Mouse (Mus musculus) midbrain, embryonic 11.5 days (tissue): Measurements from ENCODE around the gene Tmem45a2. TPM values are rescaled to one million over a fixed set of nuclear protein-coding genes. Genes with fewer than 3 reads are reported as not detected.
"Not testable (repeated sequence)": the region's sequence is repeated elsewhere in the genome, so short reads cannot be mapped to it uniquely, and the experiment has no call there.

ENCODE experiments used
- ATAC-seq: fragments of 200-750 bp; cut with Nextera tagmentation; 2 replicates; pipeline ENCODE4 v1.8.0; 2017; ENCODE audit warnings: moderate TSS enrichment, moderate library complexity; ENCODE audit not compliant: low FRiP score
- DNase-seq: peaks from one replicate; pipeline ENCODE4 v3.0.0; 2015; ENCODE audit warnings: low spot score; ENCODE audit errors: missing footprints
- H3K27ac ChIP-seq: fragments of 300-500 bp; sonication (generic); 2 replicates; pipeline ENCODE4 v1.5.1; 2014; ENCODE audit warnings: low read depth, low read length
- H3K27me3 ChIP-seq: fragments of 300-500 bp; sonication (generic); 2 replicates; pipeline ENCODE4 v1.6.1; 2014; ENCODE audit warnings: mild to moderate bottlenecking, low read length, moderate library complexity, mixed read lengths; ENCODE audit not compliant: control insufficient read depth, insufficient read depth
- H3K36me3 ChIP-seq: fragments of 300-500 bp; sonication (generic); 2 replicates; pipeline ENCODE4 v1.6.1; 2014; ENCODE audit warnings: mild to moderate bottlenecking, low read length, moderate library complexity, mixed read lengths; ENCODE audit not compliant: control insufficient read depth, insufficient read depth
- H3K4me1 ChIP-seq: fragments of 300-500 bp; sonication (generic); 2 replicates; pipeline ENCODE4 v1.6.1; 2014; ENCODE audit warnings: low read length; ENCODE audit not compliant: control insufficient read depth, insufficient read depth
- H3K4me2 ChIP-seq: fragments of 300-500 bp; sonication (generic); 2 replicates; pipeline ENCODE4 v1.6.1; 2014; ENCODE audit warnings: mild to moderate bottlenecking, moderate library complexity
- H3K4me3 ChIP-seq: fragments of 300-500 bp; sonication (generic); 2 replicates; pipeline ENCODE4 v1.5.1; 2014; ENCODE audit warnings: low read depth, low read length
- H3K9ac ChIP-seq: fragments of 300-500 bp; sonication (generic); 2 replicates; pipeline ENCODE4 v1.6.1; 2014; ENCODE audit warnings: low read length
- H3K9me3 ChIP-seq: fragments of 300-500 bp; sonication (generic); 2 replicates; pipeline ENCODE4 v1.6.1; 2016; ENCODE audit warnings: low read length; ENCODE audit not compliant: control insufficient read depth
- WGBS: fragments of 180-500 bp; shearing (Covaris S2); extraction: QIAGEN DNeasy Blood & Tissue Kit; methylation state at CpG from one replicate; pipeline ENCODE4 v1.1.7; 2014; 5-methylcytosine and 5-hydroxymethylcytosine counted together
- polyA plus RNA-seq: library from polyadenylated mRNA; unstranded; fragments of >200 nt; fragmentation: Nextera tagmentation; extraction: Ambion mirVana; gene quantifications from 2 replicates; pipeline ENCODE4 v1.2.1, GENCODE M21; 2014

Tmem45a2 gene
- polyA plus RNA-seq, 1 experiment from 2014 or later = not detected

GRCm38 (mm10) chr16:57092460-57092859 lies 21.3 kb upstream of the Tmem45a2 start:
- Histone ChIP-seq H3K27me3 (no peaks in the 10 kb centered on the region), H3K9me3 (no peaks in the 10 kb centered on the region), H3K27ac (no peak overlapping the region), H3K4me3 (no peak overlapping the region), H3K4me2 (no peak overlapping the region), H3K36me3 (no peaks in the 10 kb centered on the region), H3K4me1 (no peaks in the 10 kb centered on the region), H3K9ac (no peak overlapping the region)
- 56% methylated on average over 4 of the region's 4 CpGs for WGBS
- peak; percentile 85 for ATAC-seq
- peak; percentile 85 for DNase-seq

DNA sequence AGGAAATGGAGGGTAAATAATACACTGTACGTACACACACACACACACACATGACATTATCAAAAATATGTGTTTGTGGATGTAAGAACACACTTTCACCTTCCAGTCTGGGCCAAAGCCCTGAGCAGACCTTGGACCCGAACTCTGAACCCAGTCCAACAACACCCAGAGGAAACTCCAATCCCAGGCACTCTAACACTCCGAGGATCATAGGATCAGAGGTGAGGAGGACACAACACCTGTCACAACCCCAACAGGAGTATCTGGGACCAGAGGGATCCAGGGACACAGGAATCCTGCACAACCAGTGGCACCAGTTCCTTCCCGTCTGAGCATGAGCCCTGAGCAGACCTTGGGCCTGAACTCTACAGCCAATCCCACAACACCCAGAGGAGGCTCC lies 8.4 kb upstream of the Tmem45a2 start:
- no peak for DNase-seq
- no peaks in the 10 kb centered on the region for H3K27me3 ChIP-seq
- H3K36me3 ChIP-seq = no peaks in the 10 kb centered on the region
- no peak overlapping the region for H3K27ac ChIP-seq
- no peaks in the 10 kb centered on the region for H3K9me3 ChIP-seq
- WGBS = 79% methylated on average over 4 of the region's 4 CpGs
- H3K4me3 ChIP-seq = no peak overlapping the region
- H3K4me2 ChIP-seq = no peak overlapping the region
- ATAC-seq = no peak
- no peak overlapping the region for H3K9ac ChIP-seq
- no peaks in the 10 kb centered on the region for H3K4me1 ChIP-seq

DNA sequence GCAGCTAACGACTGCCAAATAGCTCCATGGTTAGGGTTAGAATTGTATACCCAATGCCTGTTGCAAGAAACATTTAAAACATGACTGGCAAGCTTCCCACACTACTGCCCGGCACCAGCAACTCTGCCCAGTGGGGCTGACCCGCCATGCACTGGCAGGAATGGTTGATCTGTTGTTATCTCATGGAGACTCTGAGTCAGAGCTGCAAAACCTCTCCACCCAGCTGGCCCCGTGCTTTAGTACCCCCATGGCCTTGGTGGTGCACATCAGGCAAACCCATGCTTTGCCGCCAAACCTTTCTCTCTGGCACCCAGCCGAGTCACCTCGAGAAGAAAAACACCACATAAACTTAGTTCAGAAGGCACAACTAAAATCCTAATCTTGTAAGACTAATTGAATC lies 4.8 kb upstream of the Tmem45a2 start:
- H3K4me1 ChIP-seq = no peaks in the 10 kb centered on the region
- no peak overlapping the region for H3K27ac ChIP-seq
- H3K9me3 ChIP-seq = no peaks in the 10 kb centered on the region
- no peak overlapping the region for H3K4me3 ChIP-seq
- H3K36me3 ChIP-seq = no peaks in the 10 kb centered on the region
- WGBS = 75% methylated on average over 7 of the region's 7 CpGs
- no peak overlapping the region for H3K9ac ChIP-seq
- DNase-seq = no peak
- no peak for ATAC-seq
- H3K4me2 ChIP-seq = no peak overlapping the region
- H3K27me3 ChIP-seq = no peaks in the 10 kb centered on the region

GRCm38 (mm10) chr16:57062045-57062444 lies 9.1 kb downstream of the Tmem45a2 start:
- H3K4me3 ChIP-seq = no peak overlapping the region
- no peak for DNase-seq
- H3K4me1 ChIP-seq = no peaks in the 10 kb centered on the region
- no peaks in the 10 kb centered on the region for H3K27me3 ChIP-seq
- no peak overlapping the region for H3K27ac ChIP-seq
- WGBS = 92% methylated on average over 3 of the region's 3 CpGs
- H3K4me2 ChIP-seq = no peak overlapping the region
- H3K9me3 ChIP-seq = no peaks in the 10 kb centered on the region
- H3K9ac ChIP-seq = no peak overlapping the region
- H3K36me3 ChIP-seq = no peaks in the 10 kb centered on the region
- ATAC-seq = no peak

DNA sequence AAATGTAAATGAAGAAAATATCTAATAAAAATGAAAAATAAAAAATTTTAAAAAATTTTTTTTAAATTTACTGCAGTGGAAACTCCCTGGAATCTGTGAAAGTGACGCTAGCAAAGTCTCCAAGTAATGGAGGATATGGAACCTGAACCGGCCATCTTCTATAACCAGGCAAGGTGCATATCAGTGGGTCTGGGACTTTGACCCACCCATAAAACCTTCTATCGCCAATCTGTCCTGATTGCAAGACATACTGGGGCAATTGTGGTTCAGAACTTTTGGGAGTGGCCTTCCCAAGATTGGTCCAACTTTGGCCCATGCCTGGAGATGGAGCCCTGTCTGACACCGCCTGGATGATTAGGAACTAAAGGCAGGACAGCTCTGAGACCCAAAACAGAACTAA lies 14.2 kb downstream of the Tmem45a2 start:
- H3K27ac ChIP-seq = no peak overlapping the region
- H3K4me1 ChIP-seq = no peaks in the 10 kb centered on the region
- no peak overlapping the region for H3K4me3 ChIP-seq
- H3K9ac ChIP-seq = no peak overlapping the region
- no peak overlapping the region for H3K4me2 ChIP-seq
- 87% methylated on average over 4 of the region's 4 CpGs for WGBS
- DNase-seq (no peak), ATAC-seq (no peak)
- H3K27me3 ChIP-seq = no peaks in the 10 kb centered on the region
- no peaks in the 10 kb centered on the region for H3K36me3 ChIP-seq
- no peaks in the 10 kb centered on the region for H3K9me3 ChIP-seq

- no peak overlapping the region for H3K27ac ChIP-seq
- no peaks in the 10 kb centered on the region for H3K36me3 ChIP-seq
- H3K4me3 ChIP-seq = no peak overlapping the region
- ATAC-seq (no peak), DNase-seq (no peak)
- H3K27me3 ChIP-seq = no peaks in the 10 kb centered on the region
- WGBS = 88% methylated on average over 3 of the region's 3 CpGs
- H3K9ac ChIP-seq = no peak overlapping the region
- no peak overlapping the region for H3K4me2 ChIP-seq
- H3K9me3 ChIP-seq = no peaks in the 10 kb centered on the region
- no peaks in the 10 kb centered on the region for H3K4me1 ChIP-seq
Measured at GRCm38 (mm10) chr16:57049974-57050373, 21.2 kb downstream of the Tmem45a2 start.

DNA sequence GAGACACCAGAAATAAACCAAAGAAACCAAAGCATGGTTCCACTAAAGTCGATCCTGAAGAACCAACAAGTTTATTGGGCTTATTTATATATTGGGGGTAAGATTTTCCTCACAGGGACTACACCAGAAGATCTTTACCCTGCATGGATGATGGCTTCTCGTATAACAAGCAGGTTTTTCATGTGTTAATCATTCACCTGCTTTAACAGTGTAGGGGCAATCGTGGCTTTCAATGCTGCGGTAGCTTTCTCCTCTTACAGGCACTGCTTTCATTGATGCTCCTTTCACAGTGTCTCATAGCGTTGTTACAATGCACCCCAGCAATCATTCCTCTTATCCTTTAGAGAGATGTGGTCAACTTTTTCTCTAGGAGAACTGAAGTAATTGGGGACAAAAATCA lies 32.6 kb downstream of the Tmem45a2 start:
- H3K27ac ChIP-seq = no peak overlapping the region
- no peaks in the 10 kb centered on the region for H3K4me1 ChIP-seq
- no peaks in the 10 kb centered on the region for H3K36me3 ChIP-seq
- no peak overlapping the region for H3K4me2 ChIP-seq
- no peaks in the 10 kb centered on the region for H3K9me3 ChIP-seq
- H3K9ac ChIP-seq = no peak overlapping the region
- H3K4me3 ChIP-seq = no peak overlapping the region
- 68% methylated on average over 5 of the region's 5 CpGs for WGBS
- no peak for ATAC-seq
- DNase-seq = no peak
- H3K27me3 ChIP-seq = no peaks in the 10 kb centered on the region

GRCm38 (mm10) chr16:57030150-57030885 lies 40.9 kb downstream of the Tmem45a2 start:
- DNase-seq (peak; percentile 82), ATAC-seq (no peak)
- H3K4me1 ChIP-seq = no peaks in the 10 kb centered on the region
- H3K9me3 ChIP-seq = no peaks in the 10 kb centered on the region
- no peak overlapping the region for H3K27ac ChIP-seq
- no peak overlapping the region for H3K9ac ChIP-seq
- WGBS = 84% methylated on average over 7 of the region's 7 CpGs
- no peaks in the 10 kb centered on the region for H3K36me3 ChIP-seq
- H3K4me2 ChIP-seq = no peak overlapping the region
- H3K27me3 ChIP-seq = no peaks in the 10 kb centered on the region
- no peak overlapping the region for H3K4me3 ChIP-seq

- not testable (repeated sequence) for H3K9me3 ChIP-seq, ATAC-seq, H3K27me3 ChIP-seq, H3K9ac ChIP-seq, H3K36me3 ChIP-seq, DNase-seq, H3K4me3 ChIP-seq, H3K4me2 ChIP-seq, H3K27ac ChIP-seq, H3K4me1 ChIP-seq
- 93% methylated on average over 8 of the region's 9 CpGs for WGBS
Measured at GRCm38 (mm10) chr16:56998283-56998682, 72.9 kb downstream of the Tmem45a2 start.
